Mouse (Mus musculus) lung, postnatal 0 days (tissue): ENCODE measurements around the gene D430042O09Rik.

Experiments used
- CTCF ChIP-seq: IDR thresholded peaks from 2 replicates; pipeline ENCODE4 v1.5.1; 2016; ENCODE audit warnings: antibody characterized with exemption, mild to moderate bottlenecking
- EP300 ChIP-seq: IDR thresholded peaks from 2 replicates; pipeline ENCODE4 v1.6.1; 2016; ENCODE audit warnings: antibody characterized with exemption, mild to moderate bottlenecking, control low read depth

- TF ChIP-seq CTCF (no peak), EP300 (no peak)
These were observed 36.8 kb upstream of the D430042O09Rik start for GRCm38 (mm10) chr7:125670865-125671264.
